Mouse (Mus musculus) embryonic facial prominence, embryonic 10.5 days (tissue): ENCODE measurements around the gene Dars2. TPM values are rescaled to one million over a fixed set of nuclear protein-coding genes. Genes with fewer than 3 reads are reported as not detected.
A peak's percentile ranks its signal among the peaks of the same experiment; 100 is the strongest.
"Not testable (repeated sequence)": the region's sequence is repeated elsewhere in the genome, so short reads cannot be mapped to it uniquely, and the experiment has no call there.

ENCODE experiments used
- DNase-seq: peaks from one replicate; pipeline ENCODE4 v3.0.0-alpha.2; 2017; ENCODE audit warnings: low spot score
- H3K27ac ChIP-seq: fragments of 300-500 bp; sonication (generic); replicated peaks from 2 replicates; pipeline ENCODE4 v1.5.1; 2016; ENCODE audit warnings: mild to moderate bottlenecking
- H3K27me3 ChIP-seq: fragments of 300-500 bp; sonication (generic); replicated peaks from 2 replicates; pipeline ENCODE4 v1.6.1; 2016; ENCODE audit warnings: low read depth, mild to moderate bottlenecking; ENCODE audit not compliant: poor library complexity, severe bottlenecking
- H3K36me3 ChIP-seq: fragments of 300-500 bp; sonication (generic); replicated peaks from 2 replicates; pipeline ENCODE4 v1.6.1; 2016; ENCODE audit warnings: mild to moderate bottlenecking, moderate library complexity
- H3K4me1 ChIP-seq: fragments of 300-500 bp; sonication (generic); 2 replicates; pipeline ENCODE4 v1.6.1; 2016
- H3K4me3 ChIP-seq: fragments of 300-500 bp; sonication (generic); 2 replicates; pipeline ENCODE4 v1.5.1; 2016; ENCODE audit warnings: mild to moderate bottlenecking, moderate library complexity
- H3K9me3 ChIP-seq: fragments of 300-500 bp; sonication (generic); 2 replicates; pipeline ENCODE4 v1.6.1; 2016; ENCODE audit warnings: mild to moderate bottlenecking
- WGBS: fragments of 180-500 bp; shearing (Covaris S2); methylation state at CpG from one replicate; pipeline ENCODE4 v1.1.7; 2016; 5-methylcytosine and 5-hydroxymethylcytosine counted together
- polyA plus RNA-seq: library from polyadenylated mRNA; unstranded; fragments of >200 nt; fragmentation: Nextera tagmentation; extraction: Ambion mirVana; gene quantifications from 2 replicates; pipeline ENCODE4 v1.2.1, GENCODE M21; 2016

Dars2 gene
- polyA plus RNA-seq, 1 experiment from 2014 or later = 59.0 TPM

DNA sequence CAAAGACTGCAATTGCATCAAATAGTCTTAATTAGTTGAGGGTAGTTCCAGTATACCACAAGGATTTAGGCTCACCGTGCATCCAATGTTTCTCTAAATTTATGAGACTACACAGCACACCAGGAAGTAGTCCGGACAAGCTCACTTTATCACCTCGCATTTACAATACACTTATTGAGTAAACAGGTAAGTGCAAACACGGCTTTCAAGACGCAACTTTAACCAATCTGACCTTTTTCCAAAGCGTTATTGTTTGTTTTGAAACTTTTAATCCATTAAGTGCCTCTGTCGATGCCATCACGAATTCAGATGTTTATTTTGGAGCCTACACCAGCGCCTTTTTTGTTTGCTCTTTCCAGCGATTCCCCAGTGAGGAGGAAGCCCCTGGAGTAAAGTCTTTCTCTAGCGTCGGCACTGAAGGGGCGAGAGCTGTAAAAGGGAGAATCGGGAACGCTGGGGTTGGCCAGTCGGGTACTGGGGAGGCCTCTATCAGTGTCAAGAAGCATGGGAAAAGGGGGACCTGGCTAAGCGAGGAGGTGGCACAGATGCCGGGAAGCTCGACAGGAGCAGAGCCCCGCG, 36.5 kb downstream of the Dars2 start:
- Histone ChIP-seq H3K36me3 (peaks cover 74% of the 10 kb centered on the region), H3K27ac (peak overlapping the region; percentile 97), H3K4me3 (peak overlapping the region; percentile 86), H3K27me3 (no peaks in the 10 kb centered on the region), H3K9me3 (no peaks in the 10 kb centered on the region), H3K4me1 (peaks cover 15% of the 10 kb centered on the region)
- WGBS = 1% methylated on average over 21 of the region's 21 CpGs
- no peak for DNase-seq

DNA sequence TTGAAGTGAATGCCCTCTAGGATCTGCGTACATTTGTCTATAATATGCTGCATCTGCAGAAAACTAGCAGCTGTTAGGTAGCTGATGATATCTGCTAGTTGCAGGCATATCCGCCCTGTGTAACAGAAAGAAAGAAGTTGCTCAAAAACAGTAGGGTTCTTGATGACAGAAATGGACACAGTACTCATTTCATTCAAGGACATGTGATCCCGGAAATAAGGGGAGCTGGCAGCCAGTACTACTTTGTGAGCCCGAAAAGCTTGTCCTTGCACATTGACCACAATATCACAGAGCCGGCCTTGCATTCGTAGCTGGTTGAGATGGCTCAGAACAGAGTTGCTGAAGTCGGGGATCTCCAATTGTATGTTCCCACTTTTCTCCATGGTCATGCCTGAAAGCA, 38.1 kb downstream of the Dars2 start:
- H3K27ac ChIP-seq = no peak overlapping the region
- 93% methylated on average over 7 of the region's 7 CpGs for WGBS
- H3K9me3 ChIP-seq = no peaks in the 10 kb centered on the region
- no peak for DNase-seq
- no peaks in the 10 kb centered on the region for H3K27me3 ChIP-seq
- H3K4me3 ChIP-seq = no peak overlapping the region
- peaks cover 10% of the 10 kb centered on the region for H3K4me1 ChIP-seq
- peaks cover 60% of the 10 kb centered on the region for H3K36me3 ChIP-seq

DNA sequence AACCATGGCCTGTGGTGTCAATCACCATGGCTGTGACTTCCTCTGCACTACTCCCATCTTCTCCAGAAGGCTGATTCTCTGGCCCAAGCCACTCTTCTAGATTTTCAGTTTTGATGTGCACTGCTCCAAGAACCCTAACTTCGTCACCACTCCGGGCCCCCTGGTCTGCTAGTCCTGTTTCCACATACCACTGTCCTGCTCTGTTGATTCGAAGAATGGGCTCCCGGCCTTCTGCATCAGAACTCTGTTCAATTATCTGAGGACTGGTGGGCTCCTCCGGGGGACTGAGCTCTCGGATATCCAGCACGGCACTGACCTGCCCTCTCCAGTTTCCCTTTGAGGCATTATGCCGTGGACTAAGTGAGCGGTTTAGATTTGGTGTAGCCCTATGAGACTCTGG, 38.6 kb downstream of the Dars2 start:
- no peaks in the 10 kb centered on the region for H3K27me3 ChIP-seq
- H3K9me3 ChIP-seq = no peaks in the 10 kb centered on the region
- no peak overlapping the region for H3K4me3 ChIP-seq
- H3K27ac ChIP-seq = no peak overlapping the region
- 91% methylated on average over 9 of the region's 9 CpGs for WGBS
- H3K36me3 ChIP-seq = peaks cover 60% of the 10 kb centered on the region
- DNase-seq = no peak
- peaks cover 10% of the 10 kb centered on the region for H3K4me1 ChIP-seq

DNA sequence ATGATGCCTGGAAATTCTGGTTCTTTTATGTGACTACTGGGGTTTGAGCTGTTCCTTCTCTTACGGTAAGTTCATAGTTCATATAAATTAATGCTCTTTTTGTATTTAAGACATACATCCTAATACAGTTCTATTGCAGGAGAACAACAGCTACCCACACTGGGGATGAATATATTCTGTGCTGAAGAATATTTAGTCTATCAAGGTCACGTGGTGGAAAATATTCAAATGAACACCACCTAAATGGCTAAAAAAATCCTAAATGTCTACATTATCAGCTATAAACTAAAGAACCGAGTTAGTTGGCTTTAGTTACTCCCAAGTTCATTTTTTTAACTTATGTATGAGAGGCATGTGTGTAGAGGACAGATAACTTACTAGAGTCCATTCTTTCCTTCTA, 40.4 kb downstream of the Dars2 start:
- peaks cover 10% of the 10 kb centered on the region for H3K4me1 ChIP-seq
- H3K9me3 ChIP-seq = no peaks in the 10 kb centered on the region
- 93% methylated on average over 3 of the region's 3 CpGs for WGBS
- no peak for DNase-seq
- H3K27me3 ChIP-seq = no peaks in the 10 kb centered on the region
- H3K27ac ChIP-seq = no peak overlapping the region
- H3K36me3 ChIP-seq = peaks cover 56% of the 10 kb centered on the region
- no peak overlapping the region for H3K4me3 ChIP-seq

DNA sequence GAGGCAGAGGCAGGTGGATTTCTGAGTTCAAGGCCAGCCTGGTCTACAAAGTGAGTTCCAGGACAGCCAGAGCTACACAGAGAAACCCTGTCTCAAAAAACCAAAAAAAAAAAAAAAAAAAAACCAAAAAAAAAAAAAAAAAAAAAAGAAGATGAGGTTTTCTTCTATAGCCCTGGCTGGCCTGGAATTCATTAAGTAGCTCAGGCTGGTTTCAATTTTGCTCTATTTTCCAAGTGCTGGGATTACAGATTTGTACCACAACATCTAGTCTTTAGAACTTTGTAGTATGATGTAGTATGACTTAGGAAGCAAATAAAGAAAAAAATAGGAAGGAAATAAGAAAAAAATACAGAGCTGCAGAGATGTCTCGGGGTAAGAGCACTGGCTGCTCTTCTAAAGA, 42.0 kb downstream of the Dars2 start:
- not testable (repeated sequence) for H3K4me3 ChIP-seq, H3K4me1 ChIP-seq, H3K9me3 ChIP-seq, H3K27ac ChIP-seq, H3K27me3 ChIP-seq, DNase-seq
- H3K36me3 ChIP-seq = peaks cover 63% of the 10 kb centered on the region
- 75% methylated on average over 1 of the region's 1 CpGs for WGBS

DNA sequence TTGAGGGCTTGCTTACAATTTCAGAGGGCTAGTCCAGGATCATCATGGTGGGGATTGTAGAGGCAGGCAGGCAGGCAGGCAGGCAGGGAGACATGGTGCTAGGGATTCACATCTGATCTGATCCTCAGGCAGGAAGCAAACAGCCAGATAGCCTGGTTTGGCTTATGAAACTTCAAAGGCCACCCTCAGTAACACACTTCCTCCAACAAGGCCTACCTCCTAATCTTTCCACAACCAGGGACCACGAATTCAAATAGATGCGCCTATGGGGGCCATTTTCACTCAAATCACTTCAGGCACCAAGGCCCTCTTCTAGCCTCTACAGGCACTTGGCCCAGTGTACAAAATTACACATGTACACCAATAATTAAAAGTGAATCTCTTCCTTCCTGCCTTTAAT, 43.3 kb downstream of the Dars2 start:
- Histone ChIP-seq H3K36me3 (peaks cover 57% of the 10 kb centered on the region), H3K9me3 (no peaks in the 10 kb centered on the region)

DNA sequence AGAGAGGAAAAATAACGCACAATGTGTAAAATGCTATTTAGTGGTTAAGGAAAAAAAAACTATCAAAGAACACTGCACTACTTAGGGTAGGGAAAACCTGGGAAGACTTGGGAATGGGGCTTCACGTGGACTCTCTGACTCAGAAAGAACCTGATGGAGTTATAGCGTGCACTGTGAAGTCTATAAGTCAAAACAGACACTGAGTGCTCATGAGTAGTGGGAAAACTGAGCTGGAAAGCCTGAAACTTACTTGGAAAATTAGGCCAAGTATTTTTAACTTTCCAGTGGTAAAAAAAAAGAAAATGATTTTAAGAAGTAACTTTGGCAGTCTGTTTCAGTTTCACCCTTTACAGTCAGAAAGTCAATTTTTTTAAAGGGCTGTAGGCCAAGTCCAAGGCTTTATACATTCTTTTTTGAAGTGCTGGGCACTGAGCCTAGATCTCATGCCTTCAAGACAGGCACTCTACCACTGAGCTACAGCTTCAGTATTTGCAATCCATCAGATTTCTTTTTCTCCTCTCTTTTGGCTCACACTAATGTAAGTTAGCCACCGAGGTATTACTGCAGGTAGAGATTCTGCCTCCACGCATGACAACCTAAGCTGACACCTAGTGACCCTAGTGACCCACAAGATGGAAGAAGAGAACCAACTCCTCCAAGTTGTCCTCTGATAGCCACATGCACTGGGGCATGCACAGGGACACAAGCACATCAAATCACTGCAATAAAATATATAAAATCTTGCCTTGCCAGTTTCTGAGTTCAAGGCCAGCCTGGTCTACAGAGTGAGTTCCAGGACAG, 44.8 kb downstream of the Dars2 start:
- Histone ChIP-seq H3K27ac (no peak overlapping the region), H3K36me3 (peaks cover 45% of the 10 kb centered on the region), H3K4me3 (no peak overlapping the region), H3K9me3 (no peaks in the 10 kb centered on the region), H3K4me1 (no peaks in the 10 kb centered on the region; the same call in 1 of the 2 replicates), H3K27me3 (no peaks in the 10 kb centered on the region)
- WGBS = 88% methylated on average over 5 of the region's 5 CpGs
- DNase-seq = no peak

More for the DNA sequence above, 43.3 kb downstream of the Dars2 start:
- H3K4me3 ChIP-seq = no peak overlapping the region
- whole genome bisulfite sequencing = 83% methylated on average over 2 of the region's 2 CpGs
- H3K27ac ChIP-seq = no peak overlapping the region
- H3K4me1 ChIP-seq = no peaks in the 10 kb centered on the region; the same call in 1 of the 2 replicates
- no peak for DNase-seq
- H3K27me3 ChIP-seq = no peaks in the 10 kb centered on the region

DNA sequence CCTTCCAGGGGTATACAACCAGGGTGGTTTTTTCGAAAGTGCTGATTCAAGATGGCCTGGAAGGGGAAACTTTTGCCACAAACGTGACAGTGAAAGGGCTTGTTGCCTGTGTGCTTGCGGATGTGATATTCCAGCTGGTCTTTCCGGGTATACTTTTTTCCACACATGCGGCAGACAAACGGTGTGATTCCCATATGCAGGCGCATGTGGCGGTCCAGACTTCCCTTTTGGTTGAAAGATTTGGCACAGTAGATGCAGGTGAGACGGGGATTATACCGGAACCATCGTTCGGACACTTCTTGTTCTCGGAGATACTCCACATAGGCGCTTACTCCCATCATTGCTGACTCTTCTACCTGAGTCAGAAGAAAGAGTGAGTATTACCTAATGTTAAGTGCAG, 50.4 kb downstream of the Dars2 start:
- no peaks in the 10 kb centered on the region for H3K4me1 ChIP-seq
- no peaks in the 10 kb centered on the region for H3K27me3 ChIP-seq
- H3K9me3 ChIP-seq = no peaks in the 10 kb centered on the region
- H3K27ac ChIP-seq = no peak overlapping the region
- H3K4me3 ChIP-seq = no peak overlapping the region
- H3K36me3 ChIP-seq = peaks cover 38% of the 10 kb centered on the region
- WGBS = 94% methylated on average over 14 of the region's 14 CpGs
- no peak for DNase-seq

DNA sequence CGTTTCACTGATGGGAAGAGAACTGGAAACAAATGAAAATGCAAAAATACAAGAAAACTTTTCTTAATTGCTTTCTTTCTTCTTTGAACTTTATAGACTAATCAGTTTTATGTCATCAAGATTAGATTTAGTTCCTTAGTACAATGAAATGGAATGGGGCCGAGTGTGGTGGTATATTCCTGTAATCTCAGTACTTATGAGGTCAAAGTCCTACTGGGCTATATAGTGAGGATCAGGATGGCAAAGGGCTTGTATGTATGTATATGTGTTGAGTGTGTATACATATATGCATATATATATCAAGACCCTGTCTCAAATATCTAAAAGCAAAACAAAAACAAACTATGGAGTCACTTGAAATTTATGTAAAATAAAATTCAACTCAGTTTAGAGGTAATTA, 54.1 kb downstream of the Dars2 start:
- H3K27ac ChIP-seq = no peak overlapping the region
- H3K9me3 ChIP-seq = no peaks in the 10 kb centered on the region
- DNase-seq = no peak
- peaks cover 56% of the 10 kb centered on the region for H3K36me3 ChIP-seq
- no peaks in the 10 kb centered on the region for H3K27me3 ChIP-seq
- no peak overlapping the region for H3K4me3 ChIP-seq
- WGBS = 93% methylated on average over 2 of the region's 2 CpGs
- no peaks in the 10 kb centered on the region for H3K4me1 ChIP-seq

DNA sequence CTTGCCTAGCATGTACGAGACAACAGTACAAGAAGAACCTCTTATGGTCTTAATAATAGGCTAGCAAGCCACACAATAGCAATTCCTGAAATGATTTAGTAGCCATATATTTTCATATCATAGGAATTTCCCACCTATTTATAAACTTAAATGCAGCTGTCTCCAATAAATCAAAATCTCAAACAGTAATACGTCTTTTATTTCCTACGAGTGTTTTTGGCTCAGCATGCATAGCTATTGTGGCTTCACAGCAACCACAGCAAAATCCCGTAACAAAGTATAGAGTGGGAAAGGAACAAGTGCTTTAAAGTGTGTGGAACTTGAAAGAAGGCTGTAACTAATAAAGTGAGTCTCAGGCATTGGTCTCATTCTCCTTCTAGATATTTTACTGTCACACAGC, 60.0 kb downstream of the Dars2 start:
- Histone ChIP-seq H3K27ac (no peak overlapping the region), H3K4me3 (no peak overlapping the region), H3K36me3 (peaks cover 44% of the 10 kb centered on the region), H3K9me3 (no peaks in the 10 kb centered on the region), H3K4me1 (no peaks in the 10 kb centered on the region; the same call in 1 of the 2 replicates), H3K27me3 (no peaks in the 10 kb centered on the region)
- 96% methylated on average over 4 of the region's 4 CpGs for WGBS
- DNase-seq = no peak

DNA sequence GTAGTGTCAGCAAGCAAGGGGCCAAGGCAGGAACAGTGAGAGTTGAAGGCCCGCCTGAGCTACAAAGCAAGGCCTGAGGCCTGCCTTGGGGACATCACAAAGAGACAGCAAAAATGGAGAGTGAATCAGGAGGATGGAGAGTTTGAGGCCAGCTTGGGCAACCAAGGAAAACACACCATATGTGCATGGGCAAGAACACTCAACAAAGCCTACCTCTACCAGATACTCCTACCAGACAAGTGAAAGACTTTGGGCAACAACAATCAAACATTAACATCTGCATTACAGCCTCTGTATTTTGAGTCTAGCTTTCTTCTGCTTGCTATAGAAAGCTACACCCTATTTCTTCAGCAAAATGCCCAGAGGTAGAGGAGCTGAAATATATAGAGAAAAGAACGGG, 62.4 kb downstream of the Dars2 start:
- WGBS = 91% methylated on average over 2 of the region's 2 CpGs
- Histone ChIP-seq H3K36me3 (peaks cover 49% of the 10 kb centered on the region), H3K27ac (no peak overlapping the region), H3K9me3 (no peaks in the 10 kb centered on the region), H3K4me1 (peaks cover 3% of the 10 kb centered on the region; the same call in 1 of the 2 replicates), H3K27me3 (no peaks in the 10 kb centered on the region), H3K4me3 (no peak overlapping the region)
- no peak for DNase-seq

DNA sequence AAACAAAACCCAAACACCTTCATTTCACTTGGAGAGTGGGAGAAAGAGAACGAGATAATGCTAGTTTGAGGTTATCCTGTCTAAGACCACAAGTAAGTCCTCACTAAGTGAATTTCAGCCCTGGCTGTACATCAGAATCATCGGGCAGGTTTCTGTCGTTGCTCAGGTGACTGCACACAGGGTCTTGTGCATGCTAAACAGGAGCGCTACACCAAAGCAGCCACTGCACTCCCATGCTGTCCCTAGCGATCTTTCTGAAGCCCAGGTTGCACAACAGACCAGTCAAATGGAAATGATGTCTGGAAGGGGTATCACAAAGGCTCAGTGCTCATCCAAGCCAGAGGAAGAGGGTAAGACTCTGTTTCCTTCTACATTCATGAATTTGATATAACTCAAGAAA, 64.0 kb downstream of the Dars2 start:
- no peak for DNase-seq
- peaks cover 33% of the 10 kb centered on the region for H3K36me3 ChIP-seq
- WGBS = 86% methylated on average over 5 of the region's 5 CpGs
- no peaks in the 10 kb centered on the region for H3K9me3 ChIP-seq
- H3K27me3 ChIP-seq = no peaks in the 10 kb centered on the region
- H3K4me3 ChIP-seq = no peak overlapping the region
- H3K4me1 ChIP-seq = peaks cover 3% of the 10 kb centered on the region; the same call in 1 of the 2 replicates
- no peak overlapping the region for H3K27ac ChIP-seq

DNA sequence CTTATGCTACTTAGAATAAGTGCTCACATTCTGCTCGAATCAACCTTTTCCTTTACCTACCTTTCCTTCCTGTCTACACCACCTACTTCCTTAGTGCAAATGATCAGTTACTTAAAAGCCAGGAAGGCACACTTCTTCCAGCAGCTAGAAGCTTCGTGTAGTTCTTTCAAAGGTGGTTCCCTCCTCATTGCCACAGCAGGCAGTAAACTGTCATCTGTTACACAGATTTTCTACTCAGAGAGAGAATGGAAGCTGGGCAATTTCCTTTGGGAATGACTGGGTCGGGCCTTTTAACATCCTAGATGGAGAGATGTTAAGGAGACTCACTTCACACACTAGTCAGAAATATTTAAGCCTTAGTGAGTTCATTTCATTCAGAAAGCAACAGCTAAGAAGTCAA, 64.9 kb downstream of the Dars2 start:
- no peak for DNase-seq
- no peaks in the 10 kb centered on the region for H3K27me3 ChIP-seq
- H3K4me3 ChIP-seq = no peak overlapping the region
- H3K36me3 ChIP-seq = peaks cover 32% of the 10 kb centered on the region
- peaks cover 3% of the 10 kb centered on the region; the same call in 1 of the 2 replicates for H3K4me1 ChIP-seq
- 74% methylated on average over 3 of the region's 3 CpGs for WGBS
- H3K27ac ChIP-seq = no peak overlapping the region
- no peaks in the 10 kb centered on the region for H3K9me3 ChIP-seq
